Mouse (Mus musculus) liver, adult 2 months (tissue): ENCODE data around the gene Tshz2.

Source experiments
- CTCF ChIP-seq: fragments of 200-500 bp; IDR thresholded peaks from 2 replicates; pipeline ENCODE4 v1.5.1; 2011; ENCODE audit warnings: low read depth, low read length, control low read depth
- POLR2A ChIP-seq: fragments of 200-500 bp; IDR thresholded peaks from 2 replicates; pipeline ENCODE4 v1.6.1; 2011; ENCODE audit warnings: low read length, control low read depth; ENCODE audit not compliant: insufficient read depth; ENCODE audit errors: extremely low read depth

DNA sequence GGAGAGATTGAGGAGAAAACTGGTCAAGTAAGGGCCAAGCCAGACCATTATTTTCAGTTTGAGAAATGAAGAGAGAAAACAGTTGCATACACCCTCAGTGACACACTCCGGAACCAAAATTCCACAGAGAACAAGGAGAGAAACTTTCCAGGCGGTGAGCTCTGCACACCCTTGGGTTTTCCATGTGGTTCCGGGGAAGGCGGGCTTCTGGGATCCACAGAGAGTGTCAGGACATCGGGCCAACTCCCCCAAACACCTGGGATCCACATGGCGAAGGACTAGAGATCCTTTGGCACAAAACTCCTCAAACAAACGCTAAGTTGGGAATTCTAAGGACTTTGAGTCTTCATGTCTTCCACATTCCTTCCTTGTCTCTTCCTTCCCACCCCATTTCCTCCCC, 38.5 kb downstream of the Tshz2 start:
- TF ChIP-seq CTCF (no peak), POLR2A (no peak)
